Mouse (Mus musculus): ENCODE measurements around the gene Tmem63b. TPM values are rescaled to one million over a fixed set of nuclear protein-coding genes. Genes with fewer than 3 reads are reported as not detected.

The Tmem63b gene
- total RNA-seq, 2 experiments from 2014 or later, result 171 to 180 TPM

GRCm38 (mm10) chr17:45619386-45620256, 67.1 kb downstream of the Tmem63b start:
- DNase-seq, result no peak

- no peak for DNase-seq
Measured at GRCm38 (mm10) chr17:45618941-45619385, 67.7 kb downstream of the Tmem63b start.

- no peak for DNase-seq
Measured at GRCm38 (mm10) chr17:45617655-45618054, 69.0 kb downstream of the Tmem63b start.

DNA sequence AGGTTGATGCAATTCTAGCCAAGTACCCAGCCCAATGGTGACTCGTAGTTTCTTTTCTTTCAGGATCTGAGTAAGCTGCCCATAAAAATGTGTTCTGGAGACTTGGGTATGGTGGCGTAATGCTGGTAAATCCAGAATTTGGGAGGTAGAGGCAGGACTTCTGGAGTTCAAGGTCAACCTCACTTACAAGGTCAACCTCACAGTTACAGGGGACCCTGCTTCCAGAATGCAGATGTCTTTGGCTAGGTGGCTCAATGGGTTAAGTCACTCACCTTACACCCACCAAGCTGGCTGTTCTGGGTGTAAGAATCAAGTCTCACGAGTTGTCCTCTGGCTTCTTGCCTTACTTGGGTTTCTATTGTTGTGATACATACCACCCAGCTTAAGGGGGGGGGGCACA, 70.0 kb downstream of the Tmem63b start:
- no peak for DNase-seq

GRCm38 (mm10) chr17:45616046-45616650, 70.6 kb downstream of the Tmem63b start:
- no peak for DNase-seq

DNA sequence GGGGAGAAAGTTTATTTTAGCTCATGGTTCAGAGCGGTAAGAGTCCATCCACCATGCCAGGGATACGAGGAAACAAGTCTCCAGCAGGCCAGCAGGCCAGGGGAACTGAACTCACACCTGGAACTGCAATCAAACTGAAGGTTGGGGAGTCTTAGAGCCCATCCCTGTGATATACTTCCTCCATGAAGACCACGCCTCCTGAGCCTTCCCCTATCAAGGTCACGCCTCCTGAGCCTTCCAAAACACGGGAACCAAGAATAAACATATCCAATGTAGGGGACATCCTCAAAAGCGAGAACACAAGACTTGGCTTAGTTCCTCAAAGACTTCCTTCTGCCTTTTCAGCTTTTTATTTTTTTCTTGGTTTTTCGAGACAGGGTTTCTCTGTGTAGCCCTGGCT, 73.8 kb downstream of the Tmem63b start:
- DNase-seq, result no peak

- DNase-seq, result no peak
Measured at GRCm38 (mm10) chr17:45612008-45612407, 74.7 kb downstream of the Tmem63b start.

Other genes starting within 250 kb of the Tmem63b start
- gene Spats1, start 211.5 kb downstream of the Tmem63b start, total RNA-seq (2021), result 1 to 10 TPM; 3.9 to 4.4 TPM
- 10 to 100 TPM; 22.7 to 25.4 TPM for gene Aars2, start 180.1 kb downstream of the Tmem63b start, total RNA-seq (2021)
- under 1 TPM; 0.43 to 0.65 TPM for gene Tcte1, start 163.5 kb downstream of the Tmem63b start, total RNA-seq (2021)
- 100 to 1,000 TPM; 106 to 112 TPM for gene Tmem151b, start 137.2 kb downstream of the Tmem63b start, total RNA-seq (2021)
- gene Nfkbie, start 131.2 kb downstream of the Tmem63b start, total RNA-seq (2021), result 1 to 10 TPM; 2.6 to 3.4 TPM
- gene Slc35b2, start 123.0 kb downstream of the Tmem63b start, total RNA-seq (2021), result 10 to 100 TPM; 28.2 to 29.4 TPM
- gene Hsp90ab1, start 113.6 kb downstream of the Tmem63b start, total RNA-seq (2021), result 1,000 to 10,000 TPM; 1,811 to 1,865 TPM
- 10 to 100 TPM; 20.8 to 21.5 TPM for gene Slc29a1, start 87.3 kb downstream of the Tmem63b start, total RNA-seq (2021)
- gene Mymx, start 84.8 kb downstream of the Tmem63b start, total RNA-seq (2021), result not detected
- 1 to 10 TPM in 1 of 2 experiments, under 1 TPM in 1; 0.22 to 1.4 TPM for gene Capn11, start 27.6 kb downstream of the Tmem63b start, total RNA-seq (2021)
- gene Mrpl14, start 583 bp downstream of the Tmem63b start, total RNA-seq (2021), result 10 to 100 TPM; 39.5 to 43.9 TPM
- not detected for gene 1600014C23Rik, start 46.9 kb upstream of the Tmem63b start, total RNA-seq (2021)